Mouse (Mus musculus): ENCODE results near the gene Sh3bgrl2.

Sh3bgrl2 gene

GRCm38 (mm10) chr9:83663981-83664897 is 116.1 kb downstream of the Sh3bgrl2 start:
- DNase-seq (ENCODE audit: extremely low read depth, low read depth, low spot score), result no peak

GRCm38 (mm10) chr9:83664951-83665350 is 116.8 kb downstream of the Sh3bgrl2 start:
- DNase-seq (ENCODE audit: extremely low read depth, low read depth, low spot score), result no peak

- no peak for DNase-seq (ENCODE audit: extremely low read depth, low read depth, low spot score)
These were observed 118.9 kb downstream of the Sh3bgrl2 start for GRCm38 (mm10) chr9:83667031-83667430.

DNA sequence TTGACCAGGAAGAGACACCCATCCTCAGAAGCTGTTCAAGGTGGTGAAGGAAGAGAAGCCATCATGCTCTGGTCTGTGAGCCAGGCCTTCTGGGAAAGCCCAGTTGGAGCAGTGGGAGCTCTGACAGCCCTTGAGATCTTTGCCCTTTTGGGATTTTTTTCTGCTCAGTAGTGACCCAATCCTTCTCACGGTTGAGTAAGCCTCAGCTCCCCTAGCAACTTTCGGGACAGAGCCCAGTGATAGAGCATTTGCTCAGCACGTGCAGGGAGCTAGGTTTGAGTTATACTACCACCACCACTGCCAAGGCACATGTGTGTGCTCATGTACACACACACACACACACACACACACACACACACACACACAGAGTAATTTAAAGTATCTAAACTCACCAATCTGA is 131.5 kb downstream of the Sh3bgrl2 start:
- DNase-seq (ENCODE audit: extremely low read depth, low read depth, low spot score), result no peak

- no peak for DNase-seq (ENCODE audit: extremely low read depth, low read depth, low spot score)
These were observed 133.8 kb downstream of the Sh3bgrl2 start for GRCm38 (mm10) chr9:83681661-83682655.

DNA sequence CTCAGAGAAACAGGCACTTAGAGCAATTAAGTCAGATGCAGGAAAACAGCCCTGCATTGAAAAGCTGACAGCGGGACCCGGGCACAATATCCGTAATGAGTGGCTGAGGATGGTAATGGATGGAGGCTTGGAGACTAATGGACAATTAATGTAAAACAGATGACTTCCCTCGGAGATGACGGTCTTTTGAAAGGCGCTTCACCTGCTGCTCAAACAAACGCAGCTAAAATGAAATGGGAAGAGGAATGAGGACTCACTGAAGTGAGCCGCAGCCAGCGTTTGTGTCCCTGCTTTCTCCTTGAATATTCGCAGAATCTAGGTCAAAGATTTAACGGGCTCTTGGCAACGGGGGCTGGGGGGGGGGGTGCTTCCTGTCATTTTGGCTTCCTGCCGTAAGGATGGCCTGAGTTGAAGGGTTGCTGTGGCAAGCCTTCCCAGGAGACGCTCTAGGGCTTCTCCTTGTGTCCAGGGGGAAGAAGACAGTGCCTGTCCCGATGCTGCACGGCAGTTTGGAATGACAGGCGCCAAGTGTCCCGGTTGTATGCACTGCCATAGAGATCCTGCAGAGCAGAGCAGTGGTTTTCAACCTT is 138.5 kb downstream of the Sh3bgrl2 start:
- no peak for DNase-seq (ENCODE audit: extremely low read depth, low read depth, low spot score)

DNA sequence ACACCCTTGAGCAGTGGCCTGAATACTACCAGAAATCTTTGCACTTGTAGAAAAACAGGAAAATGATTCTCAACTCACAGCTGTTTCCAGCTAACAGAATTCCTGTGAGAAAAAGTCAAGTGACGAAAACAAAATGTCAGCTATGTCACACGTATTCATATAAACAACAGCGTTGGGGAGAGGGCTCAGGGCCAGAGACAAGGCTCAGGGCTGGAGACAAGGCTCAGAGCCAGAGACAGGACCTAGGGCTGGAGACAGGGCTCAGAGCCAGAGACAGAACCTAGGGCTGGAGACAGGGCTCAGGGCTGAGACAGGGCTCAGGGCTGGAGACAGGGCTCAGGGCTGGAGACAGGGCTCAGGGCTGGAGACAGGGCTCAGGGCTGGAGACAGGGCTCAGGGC is 139.8 kb downstream of the Sh3bgrl2 start:
- no peak for DNase-seq (ENCODE audit: extremely low read depth, low read depth, low spot score)
